Mouse (Mus musculus) cortical plate, adult 2 months (tissue): ENCODE measurements around the gene Fam49a. TPM values are rescaled to one million over a fixed set of nuclear protein-coding genes. Genes with fewer than 3 reads are reported as not detected.

Source experiments
- H3K27ac ChIP-seq: fragments of 200-500 bp; 2 replicates; pipeline ENCODE4 v1.5.1; 2012; ENCODE audit warnings: low read length, control low read depth, inconsistent platforms; ENCODE audit not compliant: insufficient read depth
- H3K4me1 ChIP-seq: fragments of 200-500 bp; 2 replicates; pipeline ENCODE4 v1.6.1; 2011; ENCODE audit warnings: low read length; ENCODE audit not compliant: control insufficient read depth, insufficient read depth
- H3K4me3 ChIP-seq: fragments of 200-500 bp; 2 replicates; pipeline ENCODE4 v1.5.1; 2011; ENCODE audit warnings: mild to moderate bottlenecking, low read length, control low read depth; ENCODE audit not compliant: insufficient read depth
- CTCF ChIP-seq: fragments of 200-500 bp; IDR thresholded peaks from 2 replicates; pipeline ENCODE4 v1.5.1; 2011; ENCODE audit warnings: mild to moderate bottlenecking, control low read depth, low read length; ENCODE audit not compliant: insufficient read depth; ENCODE audit errors: extremely low read depth
- POLR2A ChIP-seq: fragments of 200-500 bp; IDR thresholded peaks from 2 replicates; pipeline ENCODE4 v1.6.1; 2011; ENCODE audit warnings: mild to moderate bottlenecking, low read length, control low read depth; ENCODE audit not compliant: insufficient read depth; ENCODE audit errors: extremely low read depth
- polyA plus RNA-seq: library from polyadenylated mRNA; depleted of rRNA; stranded (reverse); fragments of >200 nt; gene quantifications from 2 replicates; pipeline ENCODE4 v1.2.3, GENCODE M21; 2012

Fam49a gene
- polyA plus RNA-seq, 1 experiment = 78.9 TPM

DNA sequence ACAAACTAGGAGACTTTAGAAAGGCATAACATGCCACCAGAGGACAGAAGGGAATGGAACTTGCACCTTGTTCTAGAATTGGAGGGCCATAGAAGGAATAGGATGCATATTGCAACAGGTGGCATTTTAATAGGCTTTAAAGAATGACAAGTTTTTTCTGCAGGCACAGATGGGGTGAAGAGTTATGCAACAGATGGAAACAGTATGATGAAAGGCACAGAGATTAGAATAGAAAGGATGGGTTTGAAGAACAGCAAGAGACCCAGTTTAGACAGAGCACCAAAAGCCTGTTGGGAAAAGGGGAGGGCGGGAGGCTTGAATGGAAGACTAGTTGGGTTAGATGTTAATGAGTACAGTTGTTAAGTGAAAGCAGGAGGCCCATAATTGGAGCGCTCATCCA, 81.4 kb downstream of the Fam49a start:
- Histone ChIP-seq H3K4me1 (peaks cover 4% of the 10 kb centered on the region; the same call in 1 of the 2 replicates), H3K27ac (no peak overlapping the region)
- TF ChIP-seq CTCF (no peak), POLR2A (no peak)

DNA sequence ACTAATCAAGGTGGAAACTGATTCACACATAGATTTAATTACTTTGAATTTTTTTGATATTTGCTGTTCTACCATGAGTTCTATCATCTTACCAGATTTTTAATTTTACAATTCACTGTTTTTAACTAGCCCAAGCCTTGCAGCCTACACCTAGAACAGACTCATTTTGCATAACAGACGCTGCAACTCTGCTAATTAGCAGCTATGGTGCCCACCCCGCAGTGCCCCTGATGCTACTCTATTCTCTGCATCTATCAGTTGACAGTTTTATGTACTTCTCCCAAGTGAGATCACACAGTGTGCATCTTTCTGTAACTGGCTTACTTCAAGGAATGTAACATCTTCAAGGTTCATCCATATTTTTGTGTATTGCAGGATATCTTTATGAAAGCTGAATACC, 86.7 kb downstream of the Fam49a start:
- Histone ChIP-seq H3K4me3 (no peak overlapping the region), H3K4me1 (peaks cover 5% of the 10 kb centered on the region; the same call in 1 of the 2 replicates), H3K27ac (no peak overlapping the region)
- TF ChIP-seq POLR2A (no peak), CTCF (no peak)

More for the DNA sequence above, 81.4 kb downstream of the Fam49a start:
- no peak overlapping the region for H3K4me3 ChIP-seq

DNA sequence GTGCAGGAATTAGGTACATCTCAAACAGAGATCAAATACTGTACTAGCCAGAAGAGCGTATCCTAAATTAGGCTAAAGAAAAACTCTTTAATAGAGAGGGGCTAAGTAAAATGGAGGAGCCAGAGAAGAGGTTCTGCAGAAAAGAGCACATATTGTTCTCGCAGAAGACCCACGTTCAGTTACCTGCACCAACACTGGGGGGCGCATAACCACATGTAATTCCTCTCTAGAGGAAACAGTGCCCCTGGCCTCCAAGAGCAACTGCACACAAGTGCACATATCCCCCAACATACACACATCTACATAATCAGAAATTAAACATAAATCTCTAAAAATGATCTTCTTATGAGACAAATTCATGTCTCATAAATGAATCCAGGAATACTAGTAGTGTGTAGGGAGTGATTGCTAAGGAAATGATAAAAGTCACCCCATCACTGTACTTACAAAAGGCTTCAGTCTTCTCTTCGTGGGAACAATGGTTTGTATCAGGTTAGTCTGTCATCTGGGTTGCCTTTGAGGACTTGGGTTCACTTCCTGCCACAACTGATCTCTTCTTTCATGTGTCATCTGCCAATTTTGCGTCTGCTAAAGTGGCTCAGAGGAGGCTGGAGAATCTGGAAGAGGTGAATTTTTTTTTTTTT, 87.8 kb downstream of the Fam49a start:
- Histone ChIP-seq H3K4me1 (peaks cover 1% of the 10 kb centered on the region; the same call in 1 of the 2 replicates), H3K27ac (no peak overlapping the region), H3K4me3 (no peak overlapping the region)
- TF ChIP-seq POLR2A (no peak), CTCF (0 out of 2 replicates have a peak, but pooled peaks have one; percentile 16)

DNA sequence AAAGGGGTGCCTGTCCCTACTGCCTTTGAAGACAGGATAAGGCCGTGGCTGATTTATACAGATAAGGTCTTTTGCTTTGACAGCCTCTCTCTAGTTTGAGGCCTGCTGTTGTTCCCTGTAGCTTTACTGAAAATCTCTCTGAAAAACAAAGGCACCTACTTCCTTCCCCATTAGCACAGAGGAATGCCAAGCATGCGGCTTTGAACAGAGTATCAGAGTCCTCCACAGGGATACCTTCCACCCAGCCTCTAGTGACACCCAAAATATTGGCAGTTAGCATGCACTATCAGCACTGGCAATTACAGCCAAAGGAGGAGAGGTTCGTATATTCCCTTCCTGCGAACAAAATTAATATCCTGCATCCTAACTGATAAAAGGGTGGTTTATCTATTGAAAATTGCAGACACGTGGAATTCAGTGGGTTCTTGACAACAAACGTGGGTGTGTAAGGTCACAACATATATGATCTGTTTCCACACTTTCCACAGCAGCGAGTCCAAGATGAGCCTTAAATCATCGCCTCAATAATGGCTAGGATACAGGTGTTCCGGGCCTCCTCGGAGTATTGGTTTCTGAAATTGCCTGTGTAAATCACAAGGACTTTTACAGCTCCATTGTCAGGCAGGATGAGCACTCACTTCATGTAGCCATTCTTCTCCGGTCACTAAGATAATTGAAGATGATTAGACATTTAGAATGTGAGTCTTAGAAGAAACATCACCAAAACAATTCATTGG, 90.0 kb downstream of the Fam49a start:
- Histone ChIP-seq H3K27ac (no peak overlapping the region), H3K4me1 (peaks cover 11% of the 10 kb centered on the region), H3K4me3 (no peak overlapping the region)
- TF ChIP-seq POLR2A = no peak
- no peak for TF ChIP-seq CTCF

DNA sequence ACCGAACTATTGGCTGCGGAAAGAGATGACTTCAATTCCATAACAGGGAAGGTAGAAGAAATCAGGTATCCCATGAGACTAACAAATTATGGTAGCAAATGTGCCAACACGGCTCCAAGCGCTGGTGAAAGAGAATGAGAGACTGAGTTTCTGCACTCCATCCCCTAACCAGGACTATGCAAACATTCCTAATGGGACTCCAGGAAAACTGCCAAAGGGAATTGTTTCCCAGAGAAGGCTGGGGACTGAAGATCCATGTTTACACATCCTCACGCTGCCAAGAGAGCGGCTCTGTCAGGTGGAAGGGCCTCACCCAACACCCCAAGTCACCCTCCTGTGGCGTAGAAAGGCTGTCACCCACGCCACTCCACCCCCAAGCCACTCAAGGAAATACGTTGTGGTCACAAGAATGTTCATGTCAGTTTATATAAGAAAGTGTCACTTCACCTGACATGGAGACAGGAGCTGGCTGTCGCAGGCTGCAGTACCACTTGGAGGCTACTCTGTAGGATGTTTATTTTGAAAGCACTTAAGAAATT, 92.2 kb downstream of the Fam49a start:
- no peak overlapping the region for H3K27ac ChIP-seq
- TF ChIP-seq CTCF = no peak
- H3K4me3 ChIP-seq = no peak overlapping the region
- peaks cover 10% of the 10 kb centered on the region for H3K4me1 ChIP-seq

DNA sequence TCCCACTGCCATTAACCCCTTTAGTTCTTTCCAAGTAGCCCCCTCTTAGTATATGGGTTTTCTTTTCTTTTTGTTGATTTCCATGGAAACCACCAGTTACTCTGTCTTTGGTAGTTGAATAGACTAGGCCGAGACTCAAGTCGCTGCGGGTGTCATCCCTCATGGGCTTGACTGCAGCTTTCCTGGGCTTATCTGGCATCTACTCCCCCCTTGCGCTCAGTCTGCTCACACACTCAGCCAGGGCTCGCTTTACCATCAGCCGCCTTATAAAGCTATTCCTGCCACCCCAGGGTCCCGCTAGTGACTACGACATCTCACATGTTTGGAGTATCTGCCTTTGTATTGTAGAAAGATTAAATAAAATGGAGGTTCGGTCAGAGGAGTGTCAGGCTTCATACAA, 94.1 kb downstream of the Fam49a start:
- Histone ChIP-seq H3K4me3 (no peak overlapping the region), H3K27ac (no peak overlapping the region), H3K4me1 (peaks cover 10% of the 10 kb centered on the region)
- no peak for TF ChIP-seq CTCF
- no peak for TF ChIP-seq POLR2A

DNA sequence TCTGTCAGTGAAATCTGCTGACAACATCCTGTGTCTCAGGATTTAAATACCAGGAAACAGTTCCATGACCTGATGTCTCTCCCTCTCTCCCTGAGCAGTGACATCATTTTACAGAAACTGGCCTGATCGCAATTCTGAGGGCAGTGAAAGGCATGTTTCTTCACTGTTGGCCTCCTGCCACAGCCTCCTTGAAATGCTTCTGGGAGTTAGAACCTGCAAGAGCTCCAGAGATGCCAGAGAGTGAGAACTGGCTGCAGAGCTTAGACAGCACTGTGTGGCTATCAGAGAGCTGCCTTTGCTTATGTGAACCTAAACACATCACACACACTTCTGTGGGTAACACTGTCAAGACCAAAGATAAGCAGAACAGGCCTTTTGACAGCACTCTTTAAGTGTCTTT, 94.5 kb downstream of the Fam49a start:
- H3K4me3 ChIP-seq = no peak overlapping the region
- peaks cover 10% of the 10 kb centered on the region for H3K4me1 ChIP-seq
- H3K27ac ChIP-seq = no peak overlapping the region
- TF ChIP-seq POLR2A (no peak), CTCF (no peak)

DNA sequence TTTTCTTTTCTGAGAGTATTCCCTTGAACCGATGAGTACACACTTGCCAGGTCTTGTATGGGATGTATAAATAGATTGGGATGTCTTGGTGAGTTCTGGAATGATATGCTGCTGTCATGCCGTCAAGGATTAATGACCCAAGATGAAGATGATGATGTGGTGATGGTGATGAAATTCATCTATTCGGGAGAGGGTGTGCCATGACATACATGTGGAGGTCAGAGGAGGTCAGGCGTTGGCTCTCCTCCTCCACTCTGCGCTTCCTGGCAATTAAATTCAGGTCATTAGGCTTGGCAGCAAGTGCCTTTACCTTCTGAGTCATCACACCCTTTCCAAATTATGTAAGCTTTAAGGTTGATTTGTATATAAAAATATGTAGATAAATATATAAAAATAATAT, 95.0 kb downstream of the Fam49a start:
- Histone ChIP-seq H3K27ac (no peak overlapping the region), H3K4me3 (no peak overlapping the region), H3K4me1 (peaks cover 10% of the 10 kb centered on the region)
- TF ChIP-seq POLR2A = no peak
- TF ChIP-seq CTCF = no peak

DNA sequence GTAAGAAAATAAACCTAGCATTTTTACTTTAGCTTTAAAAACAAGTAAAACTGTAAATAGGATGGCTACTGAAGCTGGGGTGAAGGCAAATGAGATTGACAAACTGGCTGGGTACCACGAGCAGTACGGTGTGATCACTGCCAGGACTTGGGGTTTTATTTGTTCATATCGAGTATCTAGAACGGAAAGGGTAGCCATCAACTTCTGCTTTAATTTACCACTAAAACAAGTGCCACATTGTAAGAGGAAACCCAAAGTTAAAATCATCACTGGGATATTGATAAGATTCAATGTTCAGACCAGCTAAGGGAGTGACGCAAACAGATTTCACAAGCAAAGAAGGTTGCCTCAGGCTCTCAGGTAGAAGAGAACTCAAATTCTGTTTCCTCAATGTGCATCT, 98.0 kb downstream of the Fam49a start:
- H3K4me3 ChIP-seq = no peak overlapping the region
- TF ChIP-seq POLR2A = no peak
- TF ChIP-seq CTCF = no peak
- H3K27ac ChIP-seq = no peak overlapping the region
- H3K4me1 ChIP-seq = peaks cover 13% of the 10 kb centered on the region

DNA sequence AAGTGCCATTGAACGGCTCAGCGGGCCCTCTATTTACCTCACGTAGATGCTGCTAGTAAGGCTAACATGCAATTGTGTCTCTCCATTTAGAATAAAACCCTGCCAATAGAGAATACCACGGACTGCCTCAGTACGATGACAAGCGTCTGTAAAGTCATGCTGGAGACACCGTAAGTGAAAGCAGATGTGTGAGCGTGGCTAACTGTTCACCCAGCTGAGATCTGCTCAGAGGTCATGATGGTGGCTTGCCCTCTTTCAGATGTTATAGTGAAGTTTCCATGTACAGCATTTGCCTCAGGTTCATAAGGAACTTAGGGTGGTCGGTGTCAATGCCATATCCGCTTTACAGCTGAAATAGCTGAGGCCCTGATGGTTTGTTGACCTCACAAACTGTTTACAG, 100.4 kb downstream of the Fam49a start:
- Histone ChIP-seq H3K4me3 (no peak overlapping the region), H3K4me1 (peaks cover 6% of the 10 kb centered on the region), H3K27ac (no peak overlapping the region)
- TF ChIP-seq POLR2A (no peak), CTCF (no peak)
